ENCODE assay signal across 8 mouse cellular contexts in the genomic region with DNA sequence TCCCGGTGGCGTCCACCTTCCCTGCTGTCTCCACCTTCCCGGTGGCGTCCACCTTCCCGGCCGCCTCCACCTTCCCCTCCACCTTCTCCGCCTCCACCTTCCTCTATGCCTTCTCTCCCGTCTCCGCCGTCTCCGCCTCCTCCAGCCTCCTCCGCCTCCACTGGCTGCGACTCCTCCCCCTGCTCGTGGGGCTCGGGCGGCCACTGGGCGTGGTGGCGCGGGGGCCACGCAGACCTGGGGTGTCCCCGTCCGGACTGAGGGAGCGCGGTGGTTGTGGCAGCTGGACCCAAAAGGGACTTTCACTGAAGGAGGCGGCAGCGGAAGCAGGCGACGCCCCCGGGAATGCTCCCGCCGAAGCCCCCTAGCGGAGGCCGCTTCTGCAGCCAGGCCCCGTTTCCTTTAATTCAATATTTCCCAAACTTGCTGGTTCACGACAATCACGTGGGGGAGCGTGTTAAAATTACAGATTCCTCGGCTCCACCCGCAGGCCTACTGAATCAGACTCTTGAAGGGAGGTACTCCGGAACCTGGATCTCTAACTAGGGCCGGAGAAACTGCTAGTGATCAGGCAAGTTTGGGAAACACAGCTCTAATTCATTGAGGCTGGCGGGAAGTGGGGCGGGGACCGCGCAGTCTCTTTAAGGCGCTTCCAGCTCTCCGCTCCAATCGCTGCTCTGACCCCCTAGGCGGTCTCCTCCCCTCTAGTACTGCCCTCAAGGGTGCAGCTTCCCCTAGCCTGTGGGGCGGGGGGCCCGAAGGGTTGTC. TPM values are rescaled to one million over a fixed set of nuclear protein-coding genes. Genes with fewer than 3 reads are reported as not detected.
A peak's percentile ranks its signal among the peaks of the same experiment; 100 is the strongest.
DNase-seq lines count a peak whose midpoint lies in the region; ATAC-seq and TF ChIP-seq lines count a peak whose summit lies in the region.

A gene (minus strand): TSS at position 115 of the 765 bp plus-strand sequence.

- H3K4me2 ChIP-seq in CH12.LX (ENCODE audit: insufficient read depth, low read depth, poor library complexity, severe bottlenecking) = peak within 1 kb of the TSS; percentile 55
- H3K4me2 ChIP-seq in forebrain, embryonic 11.5 days (ENCODE audit: low read depth, low read length, severe bottlenecking) = peak within 1 kb of the TSS; percentile 73
- peak within 1 kb of the TSS; percentile 90 for H3K4me2 ChIP-seq in heart, postnatal 0 days (ENCODE audit: low read depth, low read length)
- H3K4me2 ChIP-seq in liver, postnatal 0 days (ENCODE audit: low read depth, low read length) = peak within 1 kb of the TSS; percentile 74
- H3K4me2 ChIP-seq in neural tube, embryonic 14.5 days (ENCODE audit: low read depth, low read length) = peak within 1 kb of the TSS; percentile 57

- ATAC-seq in forebrain, embryonic 11.5 days (replicated peaks; ENCODE audit: low FRiP score) = peak; percentile 88
- peak; percentile 84 for ATAC-seq in heart, postnatal 0 days (ENCODE audit: insufficient read depth, low read depth)
- peak; percentile 89 for ATAC-seq in liver, postnatal 0 days
- peak; percentile 91 for ATAC-seq in neural tube, embryonic 14.5 days (ENCODE audit: low read depth)

- peak within 1 kb of the TSS; percentile 37 to 79 (median 59) for H3K4me3 ChIP-seq in CH12.LX (replicated peaks in 1 of 3; ENCODE audit: low read depth in 2 of 3, low read length in 2 of 3, poor library complexity in 1 of 3)
- peak within 1 kb of the TSS; percentile 54 for H3K4me3 ChIP-seq in forebrain, embryonic 11.5 days (ENCODE audit: low read depth, low read length)
- H3K4me3 ChIP-seq in heart, postnatal 0 days (ENCODE audit: low read depth, low read length) = peak within 1 kb of the TSS; percentile 70
- peak within 1 kb of the TSS; percentile 56 for H3K4me3 ChIP-seq in liver, postnatal 0 days (ENCODE audit: low read depth, low read length)
- peak within 1 kb of the TSS; percentile 46 for H3K4me3 ChIP-seq in neural tube, embryonic 14.5 days (ENCODE audit: low read depth, low read length)

- in situ Hi-C loops in CH12.LX (cut with MboI; ENCODE audit: low pct_ligation_motif_present, low pct_unique_long_range_greater_than_20kb, low sequenced_read_pairs) = no loop called here

- DNase-seq in CH12.LX (ENCODE audit: extremely low read depth) = peak; percentile 49
- DNase-seq in c-Kit-positive CD71-positive TER-119-negative erythroid progenitor cells, embryonic 14.5 days (ENCODE audit: low read depth) = peak; percentile 47
- peak; percentile 80 for DNase-seq in forebrain, embryonic 11.5 days (ENCODE audit: low spot score)
- peak; percentile 43 for DNase-seq in heart, postnatal 0 days (ENCODE audit: low spot score)
- DNase-seq in kidney, postnatal 4 days = peak; percentile 76 to 83
- DNase-seq in liver, postnatal 0 days = peak; percentile 69
- peak; percentile 81 for DNase-seq in testis, postnatal 10 days (ENCODE audit: low spot score)

- no peak for TF ChIP-seq RAD21 in CH12.LX (IDR thresholded peaks at IDR 0.05; ENCODE audit: low read depth, low read length)

- dilution Hi-C loops in CH12.LX (cut with MboI; ENCODE audit: extremely low pct_ligation_motif_present, extremely low pct_unique_long_range_greater_than_20kb, low sequenced_read_pairs) = no loop called here

- H3K79me2 ChIP-seq in CH12.LX (replicated peaks; ENCODE audit: control insufficient read depth, extremely low read depth, insufficient read depth, poor library complexity, severe bottlenecking) = no peaks in the 10 kb centered on the region

- no peak for TF ChIP-seq POLR2A in CH12.LX (IDR thresholded peaks at IDR 0.05; ENCODE audit: low read depth, low read length)

- H3K9ac ChIP-seq in CH12.LX (ENCODE audit: insufficient read depth, low read depth) = peak within 1 kb of the TSS; percentile 64; the same call in 1 of the 2 replicates
- peak within 1 kb of the TSS; percentile 61 for H3K9ac ChIP-seq in forebrain, embryonic 11.5 days (ENCODE audit: low read length)
- H3K9ac ChIP-seq in heart, postnatal 0 days (replicated peaks; ENCODE audit: low read depth, low read length) = peak within 1 kb of the TSS; percentile 58
- H3K9ac ChIP-seq in liver, postnatal 0 days (replicated peaks) = peak within 1 kb of the TSS; percentile 59
- peak within 1 kb of the TSS; percentile 63 for H3K9ac ChIP-seq in neural tube, embryonic 14.5 days (replicated peaks; ENCODE audit: low read depth, low read length)

- H3K9me3 ChIP-seq in CH12.LX (replicated peaks; ENCODE audit: low read length) = no peaks in the 10 kb centered on the region
- no peaks in the 10 kb centered on the region for H3K9me3 ChIP-seq in forebrain, embryonic 11.5 days (ENCODE audit: control insufficient read depth, low read length)
- no peaks in the 10 kb centered on the region for H3K9me3 ChIP-seq in heart, postnatal 0 days (replicated peaks; ENCODE audit: control insufficient read depth, low read length)
- H3K9me3 ChIP-seq in liver, postnatal 0 days (ENCODE audit: low read length) = no peaks in the 10 kb centered on the region
- no peaks in the 10 kb centered on the region for H3K9me3 ChIP-seq in neural tube, embryonic 14.5 days (ENCODE audit: control insufficient read depth, low read length)

- H3K27me3 ChIP-seq in CH12.LX (replicated peaks) = no peaks in the 10 kb centered on the region
- no peaks in the 10 kb centered on the region for H3K27me3 ChIP-seq in forebrain, embryonic 11.5 days (ENCODE audit: control insufficient read depth, insufficient read depth, low read length)
- H3K27me3 ChIP-seq in heart, postnatal 0 days (ENCODE audit: control insufficient read depth, insufficient read depth, low read length) = no peaks in the 10 kb centered on the region
- peaks cover 13% of the 10 kb centered on the region; the same call in 1 of the 2 replicates for H3K27me3 ChIP-seq in liver, postnatal 0 days (ENCODE audit: insufficient read depth, low read length)
- no peaks in the 10 kb centered on the region for H3K27me3 ChIP-seq in neural tube, embryonic 14.5 days (ENCODE audit: control insufficient read depth, insufficient read depth, low read length)

- peaks cover 0 to 5% of the 10 kb centered on the region in 2 experiments for H3K36me3 ChIP-seq in CH12.LX (replicated peaks in 1 of 2; ENCODE audit: control insufficient read depth in 1 of 2, insufficient read depth in 1 of 2, low read length in 1 of 2)
- no peaks in the 10 kb centered on the region for H3K36me3 ChIP-seq in forebrain, embryonic 11.5 days (ENCODE audit: control insufficient read depth, insufficient read depth, low read length)
- no peaks in the 10 kb centered on the region for H3K36me3 ChIP-seq in heart, postnatal 0 days (replicated peaks; ENCODE audit: control insufficient read depth, insufficient read depth, low read length)
- no peaks in the 10 kb centered on the region for H3K36me3 ChIP-seq in liver, postnatal 0 days (replicated peaks; ENCODE audit: insufficient read depth, low read length)
- H3K36me3 ChIP-seq in neural tube, embryonic 14.5 days (ENCODE audit: control insufficient read depth, insufficient read depth, low read length) = no peaks in the 10 kb centered on the region

- no peak within 1 kb of the TSS for H3K27ac ChIP-seq in CH12.LX (ENCODE audit: insufficient read depth, low read depth)
- peak within 1 kb of the TSS; percentile 66 for H3K27ac ChIP-seq in forebrain, embryonic 11.5 days (ENCODE audit: low read depth, low read length)
- peak within 1 kb of the TSS; percentile 71 for H3K27ac ChIP-seq in heart, postnatal 0 days (ENCODE audit: low read depth)
- H3K27ac ChIP-seq in liver, postnatal 0 days (ENCODE audit: low read depth) = peak within 1 kb of the TSS; percentile 31; the same call in 1 of the 2 replicates
- H3K27ac ChIP-seq in neural tube, embryonic 14.5 days (ENCODE audit: low read depth, low read length) = peak within 1 kb of the TSS; percentile 74

- TF ChIP-seq EP300 in CH12.LX (IDR thresholded peaks at IDR 0.05; ENCODE audit: low read length) = no peak
- no peak for TF ChIP-seq EP300 in heart, postnatal 0 days (IDR thresholded peaks at IDR 0.05; ENCODE audit: low read depth)
- no peak for TF ChIP-seq EP300 in liver, postnatal 0 days (IDR thresholded peaks at IDR 0.05; ENCODE audit: low read depth)

- peak in 1 of 2 experiments; percentile 43; a peak in 2 of 4 replicates for TF ChIP-seq CTCF in CH12.LX (conservative IDR thresholded peaks at IDR 0.05 in 1 of 2, IDR thresholded peaks at IDR 0.05 in 1 of 2; ENCODE audit: low read depth in 2 of 2, low read length in 2 of 2)
- peak; percentile 23 for TF ChIP-seq CTCF in heart, postnatal 0 days (IDR thresholded peaks at IDR 0.05; ENCODE audit: low read depth)
- TF ChIP-seq CTCF in liver, postnatal 0 days (IDR thresholded peaks at IDR 0.05; ENCODE audit: low read depth) = peak; percentile 42

- WGBS in forebrain, embryonic 11.5 days = 15% methylated on average over 50 of the region's 51 CpGs
- WGBS in heart, postnatal 0 days = 21% methylated on average over 51 of the region's 51 CpGs
- WGBS in liver, postnatal 0 days (ENCODE audit: insufficient replicate concordance) = 25% methylated on average over 51 of the region's 51 CpGs
- 19% methylated on average over 48 of the region's 51 CpGs for WGBS in neural tube, embryonic 14.5 days

- H3K4me1 ChIP-seq in CH12.LX (ENCODE audit: control insufficient read depth in 1 of 2, insufficient read depth in 2 of 2) = 0 out of 4 replicates have a peak, but pooled peaks cover 0 to 4% of the 10 kb centered on the region in 2 experiments
- no peaks in the 10 kb centered on the region for H3K4me1 ChIP-seq in forebrain, embryonic 11.5 days (replicated peaks; ENCODE audit: control insufficient read depth, insufficient read depth, low read length)
- no peaks in the 10 kb centered on the region for H3K4me1 ChIP-seq in heart, postnatal 0 days (ENCODE audit: control insufficient read depth, insufficient read depth)
- H3K4me1 ChIP-seq in liver, postnatal 0 days (ENCODE audit: insufficient read depth) = 0 out of 2 replicates have a peak, but pooled peaks cover 2% of the 10 kb centered on the region
- no peaks in the 10 kb centered on the region for H3K4me1 ChIP-seq in neural tube, embryonic 14.5 days (ENCODE audit: control insufficient read depth, insufficient read depth, low read length)

TF ChIP-seq in CH12.LX, 34 proteins besides CTCF, POLR2A, EP300 and RAD21 (continues in another document):
- TF ChIP-seq MEF2A (IDR thresholded peaks at IDR 0.05; ENCODE audit: borderline replicate concordance, low read depth, low read length) = 0 out of 2 replicates have a peak, but pooled peaks have one; percentile 14
- TF ChIP-seq MXI1 (IDR thresholded peaks at IDR 0.05; ENCODE audit: low read depth, low read length) = no peak; the same call in 1 of the 2 replicates
- peak; percentile 25 for TF ChIP-seq SMC3 (IDR thresholded peaks at IDR 0.05; ENCODE audit: low read depth, low read length)

RNA-seq across cellular contexts. Expression of the gene that starts here (rescaled TPM):
- 0.42 and 0.81 TPM in 2 replicates for total RNA-seq in CH12.LX (2012; rRNA removed)
- total RNA-seq in CH12.LX (2014; rRNA removed) = 0.36 and 0.49 TPM in 2 replicates
- 0.50 and 0.64 TPM in 2 replicates for polyA plus RNA-seq in CH12.LX (2012; ENCODE audit: insufficient read length, low read depth)
- 0.52 and 0.57 TPM in 2 replicates for polyA plus RNA-seq in forebrain, embryonic 11.5 days (2014; fragmentation: Nextera tagmentation; extraction: Ambion mirVana)
- 0.62 and 1.8 TPM in 2 replicates for total RNA-seq in heart, postnatal 0 days (2014; rRNA removed; ENCODE audit: low replicate concordance)
- 0.14 and 0.22 TPM in 2 replicates for polyA plus RNA-seq in heart, postnatal 0 days (2015; fragmentation: Nextera tagmentation; extraction: Ambion mirVana)
- polyA plus RNA-seq in liver, postnatal 0 days (2015; fragmentation: Nextera tagmentation; extraction: Ambion mirVana) = 0.07 TPM in 1 of 2 replicates, not detected in the other
- 0.91 and 1.3 TPM in 2 replicates for polyA plus RNA-seq in neural tube, embryonic 14.5 days (2014; fragmentation: Nextera tagmentation; extraction: Ambion mirVana)

Comparison
In these comparisons a context has a peak if more than half of its experiments do, and no peak if none do; other contexts are left out.
1. Peak in DNase-seq, H3K4me3 ChIP-seq, H3K9ac ChIP-seq and H3K4me2 ChIP-seq in CH12.LX; RNA of the gene not detected or under 1 TPM.
2. Peak in DNase-seq, ATAC-seq, H3K4me3 ChIP-seq, H3K27ac ChIP-seq, H3K9ac ChIP-seq and H3K4me2 ChIP-seq in forebrain, embryonic 11.5 days; RNA of the gene not detected or under 1 TPM.
3. Peak in DNase-seq, ATAC-seq, H3K4me3 ChIP-seq, H3K27ac ChIP-seq, H3K9ac ChIP-seq and H3K4me2 ChIP-seq in liver, postnatal 0 days; RNA of the gene not detected or under 1 TPM.